Mouse (Mus musculus): ENCODE data around the gene Akt2. TPM values are rescaled to one million over a fixed set of nuclear protein-coding genes. Genes with fewer than 3 reads are reported as not detected.

Gene Akt2
- polyA plus RNA-seq, 1 experiment from 2014 or later = 44.1 TPM

DNA sequence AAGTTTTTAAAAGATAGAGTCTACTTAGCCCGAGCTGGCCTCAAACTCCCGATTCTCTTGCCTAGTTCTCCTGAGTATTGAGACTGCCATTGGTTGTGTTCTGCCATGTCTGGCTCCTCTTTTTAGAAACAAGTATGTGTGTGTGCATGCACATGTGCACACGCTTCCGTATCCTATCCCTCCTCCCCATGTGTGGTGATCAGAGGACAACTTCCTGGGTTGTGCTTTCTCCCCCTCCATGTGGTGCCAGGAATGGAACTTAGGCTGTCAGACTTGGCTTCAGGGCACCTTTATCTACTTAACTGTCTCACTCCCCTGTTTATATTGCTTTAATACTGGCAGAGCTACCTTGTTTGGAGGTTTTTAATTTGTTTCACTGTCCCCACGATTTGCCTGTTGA is 93.9 kb downstream of the Akt2 start:
- Histone ChIP-seq H3K36me3 (ENCODE audit: control insufficient read depth, insufficient read depth, low read length) (no peaks in the 10 kb centered on the region), H3K4me3 (ENCODE audit: low read depth, low read length) (no peak overlapping the region; the same call in 1 of the 2 replicates), H3K9me3 (ENCODE audit: control insufficient read depth, low read length) (no peaks in the 10 kb centered on the region), H3K4me1 (ENCODE audit: control insufficient read depth, insufficient read depth, low read length) (peaks cover 12% of the 10 kb centered on the region; the same call in 1 of the 2 replicates), H3K27ac (ENCODE audit: low read depth, low read length) (no peak overlapping the region), H3K9ac (replicated peaks; ENCODE audit: low read depth, low read length) (no peak overlapping the region), H3K4me2 (ENCODE audit: low read depth, low read length) (peak overlapping the region; percentile 34; the same call in 1 of the 2 replicates), H3K27me3 (ENCODE audit: control insufficient read depth, insufficient read depth, low read length) (no peaks in the 10 kb centered on the region)
- ATAC-seq (ENCODE audit: low read depth) = no peak
- WGBS = 42% methylated on average over 5 of the region's 5 CpGs

DNA sequence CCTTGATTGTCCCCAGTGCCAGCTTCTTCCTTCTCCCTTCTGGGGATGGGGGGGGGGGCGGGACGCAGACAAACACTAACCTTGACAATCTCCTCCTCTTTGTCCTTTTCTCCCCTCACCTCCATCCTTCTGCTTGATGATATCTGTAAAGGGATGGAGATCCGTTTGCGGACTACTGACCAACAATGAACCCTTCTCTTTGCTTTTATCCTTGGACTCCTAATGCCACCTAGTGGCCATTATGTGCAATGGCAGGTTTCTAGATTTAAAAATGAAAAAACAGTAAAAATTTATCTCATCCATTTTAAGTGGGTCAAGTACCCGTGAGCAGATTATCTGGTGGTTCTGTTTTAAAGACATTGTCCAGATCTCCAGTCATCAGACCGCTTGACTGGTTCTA is 94.3 kb downstream of the Akt2 start:
- H3K4me2 ChIP-seq (ENCODE audit: low read depth, low read length) = peak overlapping the region; percentile 34; the same call in 1 of the 2 replicates
- H3K36me3 ChIP-seq (ENCODE audit: control insufficient read depth, insufficient read depth, low read length) = no peaks in the 10 kb centered on the region
- 3% methylated on average over 6 of the region's 6 CpGs for WGBS
- no peaks in the 10 kb centered on the region for H3K27me3 ChIP-seq (ENCODE audit: control insufficient read depth, insufficient read depth, low read length)
- H3K4me1 ChIP-seq (ENCODE audit: control insufficient read depth, insufficient read depth, low read length) = peaks cover 12% of the 10 kb centered on the region; the same call in 1 of the 2 replicates
- H3K9ac ChIP-seq (replicated peaks; ENCODE audit: low read depth, low read length) = no peak overlapping the region
- H3K27ac ChIP-seq (ENCODE audit: low read depth, low read length) = no peak overlapping the region
- no peaks in the 10 kb centered on the region for H3K9me3 ChIP-seq (ENCODE audit: control insufficient read depth, low read length)
- H3K4me3 ChIP-seq (ENCODE audit: low read depth, low read length) = no peak overlapping the region; the same call in 1 of the 2 replicates
- no peak for ATAC-seq (ENCODE audit: low read depth)

DNA sequence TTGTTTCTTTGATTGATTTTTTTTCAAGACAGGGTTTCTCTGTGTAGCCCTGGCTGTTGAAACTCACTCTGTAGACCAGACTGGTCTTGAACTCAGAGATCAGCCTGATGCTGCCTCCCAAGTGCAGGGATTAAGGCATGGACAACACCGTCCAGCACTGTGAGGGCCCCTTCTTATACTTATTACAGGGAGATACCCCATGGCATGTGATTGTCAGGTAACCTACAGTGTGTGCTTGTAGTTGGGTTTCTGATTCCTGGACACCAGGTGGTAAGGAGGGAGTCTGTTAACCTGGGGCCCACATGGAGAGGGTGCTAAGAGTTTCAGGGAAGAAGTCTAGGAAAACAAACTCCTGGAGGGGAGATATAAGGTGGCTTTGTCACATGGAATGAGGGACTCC is 95.7 kb downstream of the Akt2 start:
- no peak overlapping the region for H3K4me3 ChIP-seq (ENCODE audit: low read depth, low read length)
- 77% methylated on average over 1 of the region's 1 CpGs for WGBS
- H3K36me3 ChIP-seq (ENCODE audit: control insufficient read depth, insufficient read depth, low read length) = no peaks in the 10 kb centered on the region
- H3K9ac ChIP-seq (replicated peaks; ENCODE audit: low read depth, low read length) = no peak overlapping the region
- H3K27me3 ChIP-seq (ENCODE audit: control insufficient read depth, insufficient read depth, low read length) = no peaks in the 10 kb centered on the region
- no peak overlapping the region for H3K4me2 ChIP-seq (ENCODE audit: low read depth, low read length)
- H3K4me1 ChIP-seq (ENCODE audit: control insufficient read depth, insufficient read depth, low read length) = peaks cover 12% of the 10 kb centered on the region; the same call in 1 of the 2 replicates
- ATAC-seq (ENCODE audit: low read depth) = no peak
- no peaks in the 10 kb centered on the region for H3K9me3 ChIP-seq (ENCODE audit: control insufficient read depth, low read length)
- no peak overlapping the region for H3K27ac ChIP-seq (ENCODE audit: low read depth, low read length)

DNA sequence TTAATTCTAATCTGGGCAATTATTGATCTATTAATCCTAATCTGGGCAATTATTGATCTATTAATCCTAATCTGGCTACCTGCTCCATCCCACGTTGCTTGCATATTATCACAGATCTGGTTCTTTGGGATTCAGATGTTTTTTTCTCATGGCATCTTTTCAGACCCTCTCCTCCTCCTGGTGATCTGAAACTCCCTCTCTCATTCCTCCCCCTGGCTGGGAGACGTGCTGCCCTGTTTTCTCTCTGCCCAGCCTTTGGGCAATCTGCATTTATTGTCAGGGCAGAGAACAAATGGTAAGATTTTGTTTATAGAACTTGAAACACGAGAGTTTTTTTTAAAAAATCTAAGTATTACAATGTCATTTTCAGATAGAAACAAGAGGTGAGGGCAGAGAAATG is 96.5 kb downstream of the Akt2 start:
- H3K4me3 ChIP-seq (ENCODE audit: low read depth, low read length) = no peak overlapping the region
- WGBS = 72% methylated on average over 3 of the region's 3 CpGs
- no peak overlapping the region for H3K9ac ChIP-seq (replicated peaks; ENCODE audit: low read depth, low read length)
- H3K27ac ChIP-seq (ENCODE audit: low read depth, low read length) = no peak overlapping the region
- H3K9me3 ChIP-seq (ENCODE audit: control insufficient read depth, low read length) = no peaks in the 10 kb centered on the region
- peaks cover 12% of the 10 kb centered on the region; the same call in 1 of the 2 replicates for H3K4me1 ChIP-seq (ENCODE audit: control insufficient read depth, insufficient read depth, low read length)
- no peaks in the 10 kb centered on the region for H3K27me3 ChIP-seq (ENCODE audit: control insufficient read depth, insufficient read depth, low read length)
- peak overlapping the region; percentile 60 for H3K4me2 ChIP-seq (ENCODE audit: low read depth, low read length)
- no peak for ATAC-seq (ENCODE audit: low read depth)
- no peaks in the 10 kb centered on the region for H3K36me3 ChIP-seq (ENCODE audit: control insufficient read depth, insufficient read depth, low read length)

DNA sequence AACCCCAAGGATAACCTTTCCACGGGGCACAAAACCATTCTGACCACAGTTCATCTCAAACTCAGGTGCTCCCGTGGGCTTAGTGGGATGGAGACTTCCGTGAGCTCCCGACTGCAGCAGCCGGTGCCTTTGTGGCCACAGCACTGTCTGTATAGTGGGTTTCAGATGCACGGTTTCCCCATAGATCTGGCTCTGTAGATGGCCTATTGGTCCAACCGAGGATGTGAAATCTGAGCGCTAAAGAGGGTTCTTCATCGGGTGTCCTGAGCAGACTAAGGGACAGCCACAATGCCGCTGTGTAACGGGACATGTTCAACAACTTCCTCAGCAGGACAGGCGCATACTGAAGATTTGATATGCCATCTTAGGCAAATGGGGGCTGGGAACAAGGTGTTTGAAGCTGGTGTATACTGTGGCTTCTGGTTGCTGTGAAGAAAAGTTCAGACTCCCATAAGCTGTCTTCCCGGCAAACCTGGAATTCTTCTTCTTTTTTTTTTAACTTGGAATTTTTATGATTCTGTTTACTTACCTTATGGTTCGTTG is 97.0 kb downstream of the Akt2 start:
- Histone ChIP-seq H3K4me2 (ENCODE audit: low read depth, low read length) (peak overlapping the region; percentile 60), H3K36me3 (ENCODE audit: control insufficient read depth, insufficient read depth, low read length) (no peaks in the 10 kb centered on the region), H3K9ac (replicated peaks; ENCODE audit: low read depth, low read length) (peak overlapping the region; percentile 37), H3K9me3 (ENCODE audit: control insufficient read depth, low read length) (no peaks in the 10 kb centered on the region), H3K4me3 (ENCODE audit: low read depth, low read length) (peak overlapping the region; percentile 34), H3K27ac (ENCODE audit: low read depth, low read length) (no peak overlapping the region), H3K4me1 (ENCODE audit: control insufficient read depth, insufficient read depth, low read length) (peaks cover 12% of the 10 kb centered on the region; the same call in 1 of the 2 replicates), H3K27me3 (ENCODE audit: control insufficient read depth, insufficient read depth, low read length) (no peaks in the 10 kb centered on the region)
- ATAC-seq (ENCODE audit: low read depth) = no peak
- 37% methylated on average over 14 of the region's 14 CpGs for WGBS

GRCm38 (mm10) chr7:27688815-27689612 is 97.7 kb downstream of the Akt2 start, which contains the start of gene Zfp607b:
Gene Zfp607b, plus strand, starts transcription at chr7:27689340.
- Histone ChIP-seq H3K4me3 (ENCODE audit: low read depth, low read length) (peak within 1 kb of the TSS; percentile 34), H3K4me1 (ENCODE audit: control insufficient read depth, insufficient read depth, low read length) (peaks cover 12% of the 10 kb centered on the region; the same call in 1 of the 2 replicates), H3K27ac (ENCODE audit: low read depth, low read length) (peak within 1 kb of the TSS; percentile 61; the same call in 1 of the 2 replicates), H3K36me3 (ENCODE audit: control insufficient read depth, insufficient read depth, low read length) (no peaks in the 10 kb centered on the region), H3K4me2 (ENCODE audit: low read depth, low read length) (peak within 1 kb of the TSS; percentile 60), H3K9me3 (ENCODE audit: control insufficient read depth, low read length) (no peaks in the 10 kb centered on the region), H3K27me3 (ENCODE audit: control insufficient read depth, insufficient read depth, low read length) (no peaks in the 10 kb centered on the region), H3K9ac (replicated peaks; ENCODE audit: low read depth, low read length) (peak within 1 kb of the TSS; percentile 37)
- WGBS = under 1% methylated on average over 19 of the region's 19 CpGs
- ATAC-seq (ENCODE audit: low read depth) = peak; percentile 99

Other genes starting within 250 kb of the Akt2 start
- gene Shkbp1, start 235.5 kb upstream of the Akt2 start, polyA plus RNA-seq (2014; fragmentation: Nextera tagmentation; extraction: Ambion mirVana) = 29.6 and 35.6 TPM in 2 replicates
- not detected in 2 replicates for gene Gm20479, start 234.1 kb upstream of the Akt2 start, polyA plus RNA-seq (2014; fragmentation: Nextera tagmentation; extraction: Ambion mirVana)
- 3.9 and 5.6 TPM in 2 replicates for gene Sptbn4, start 143.9 kb upstream of the Akt2 start, polyA plus RNA-seq (2014; fragmentation: Nextera tagmentation; extraction: Ambion mirVana)
- gene Blvrb, start 143.6 kb upstream of the Akt2 start, polyA plus RNA-seq (2014; fragmentation: Nextera tagmentation; extraction: Ambion mirVana) = 12.1 and 23.0 TPM in 2 replicates
- 5.7 and 10.0 TPM in 2 replicates for gene Sertad3, start 117.8 kb upstream of the Akt2 start, polyA plus RNA-seq (2014; fragmentation: Nextera tagmentation; extraction: Ambion mirVana)
- gene Sertad1, start 104.6 kb upstream of the Akt2 start, polyA plus RNA-seq (2014; fragmentation: Nextera tagmentation; extraction: Ambion mirVana) = 6.1 and 10.7 TPM in 2 replicates
- 0.43 and 1.1 TPM in 2 replicates for gene Prx, start 92.2 kb upstream of the Akt2 start, polyA plus RNA-seq (2014; fragmentation: Nextera tagmentation; extraction: Ambion mirVana)
- 1.2 and 2.1 TPM in 2 replicates for gene Hipk4, start 68.3 kb upstream of the Akt2 start, polyA plus RNA-seq (2014; fragmentation: Nextera tagmentation; extraction: Ambion mirVana)
- gene Pld3, start 38.3 kb upstream of the Akt2 start, polyA plus RNA-seq (2014; fragmentation: Nextera tagmentation; extraction: Ambion mirVana) = 148 and 168 TPM in 2 replicates
- gene 2310022A10Rik, start 38.3 kb upstream of the Akt2 start, polyA plus RNA-seq (2014; fragmentation: Nextera tagmentation; extraction: Ambion mirVana) = 27.2 TPM in 2 replicates
- 80.3 and 111 TPM in 2 replicates for gene Ttc9b, start 62.4 kb downstream of the Akt2 start, polyA plus RNA-seq (2014; fragmentation: Nextera tagmentation; extraction: Ambion mirVana)
- gene Map3k10, start 83.0 kb downstream of the Akt2 start, polyA plus RNA-seq (2014; fragmentation: Nextera tagmentation; extraction: Ambion mirVana) = 17.0 and 22.3 TPM in 2 replicates
- gene Zfp607b, start 97.8 kb downstream of the Akt2 start, polyA plus RNA-seq (2014; fragmentation: Nextera tagmentation; extraction: Ambion mirVana) = 12.2 and 13.1 TPM in 2 replicates
- 98.5 and 117 TPM in 2 replicates for gene Zfp60, start 139.8 kb downstream of the Akt2 start, polyA plus RNA-seq (2014; fragmentation: Nextera tagmentation; extraction: Ambion mirVana)
- 1.5 and 2.5 TPM in 2 replicates for gene Zfp626, start 215.6 kb downstream of the Akt2 start, polyA plus RNA-seq (2014; fragmentation: Nextera tagmentation; extraction: Ambion mirVana)
- 10.2 and 11.5 TPM in 2 replicates for gene Zfp59, start 247.1 kb downstream of the Akt2 start, polyA plus RNA-seq (2014; fragmentation: Nextera tagmentation; extraction: Ambion mirVana)